Mouse (Mus musculus) ES-Bruce4 (cell line): Measurements from ENCODE around the gene Pole2.

Source experiments
- CTCF ChIP-seq: IDR thresholded peaks from one replicate; pipeline ENCODE4 v1.8.1; 2011; ENCODE audit warnings: low read depth, low read length
- EP300 ChIP-seq: IDR thresholded peaks from 2 replicates; pipeline ENCODE4 v1.6.1; 2011; ENCODE audit warnings: low read depth, low read length; ENCODE audit not compliant: insufficient read depth
- POLR2A ChIP-seq: IDR thresholded peaks from one replicate; pipeline ENCODE4 v1.8.1; 2011; ENCODE audit warnings: low read length; ENCODE audit not compliant: insufficient read depth

GRCm38 (mm10) chr12:69235782-69236181 is 7.8 kb upstream of the Pole2 start:
- no peak for TF ChIP-seq EP300
- TF ChIP-seq POLR2A, result no peak
- TF ChIP-seq CTCF, result no peak
